Mouse (Mus musculus): ENCODE measurements around the gene Srrm3. TPM values are rescaled to one million over a fixed set of nuclear protein-coding genes. Genes with fewer than 3 reads are reported as not detected.

Gene Srrm3
- polyA plus RNA-seq, 1 experiment from 2014 or later = 59.8 TPM

- Histone ChIP-seq H3K4me1 (ENCODE audit: control insufficient read depth, insufficient read depth, low read length) (peaks cover 44% of the 10 kb centered on the region), H3K27me3 (ENCODE audit: control insufficient read depth, insufficient read depth, low read length) (peaks cover 4% of the 10 kb centered on the region), H3K4me2 (ENCODE audit: low read length) (peak overlapping the region; percentile 46), H3K36me3 (ENCODE audit: control insufficient read depth, insufficient read depth, low read length) (peaks cover 20% of the 10 kb centered on the region), H3K27ac (replicated peaks; ENCODE audit: low read depth, low read length) (peak overlapping the region; percentile 94), H3K9ac (replicated peaks; ENCODE audit: low read length) (peak overlapping the region; percentile 43), H3K4me3 (replicated peaks; ENCODE audit: low read depth, low read length) (peak overlapping the region; percentile 12; the same call in 1 of the 2 replicates), H3K9me3 (ENCODE audit: control insufficient read depth, low read length) (0 out of 2 replicates have a peak, but pooled peaks cover 3% of the 10 kb centered on the region)
- ATAC-seq (ENCODE audit: low FRiP score, low TSS enrichment) (peak; percentile 90), DNase-seq (peak; percentile 93)
- under 1% methylated on average over 15 of the region's 15 CpGs for WGBS
These were observed 44.3 kb downstream of the Srrm3 start for GRCm38 (mm10) chr5:135851024-135851423.

GRCm38 (mm10) chr5:135851481-135851880, 44.8 kb downstream of the Srrm3 start:
- DNase-seq (no peak), ATAC-seq (ENCODE audit: low FRiP score, low TSS enrichment) (peak; percentile 0; the same call in 1 of the 2 replicates)
- Histone ChIP-seq H3K36me3 (ENCODE audit: control insufficient read depth, insufficient read depth, low read length) (peaks cover 20% of the 10 kb centered on the region), H3K4me1 (ENCODE audit: control insufficient read depth, insufficient read depth, low read length) (peaks cover 44% of the 10 kb centered on the region), H3K27me3 (ENCODE audit: control insufficient read depth, insufficient read depth, low read length) (peaks cover 9% of the 10 kb centered on the region), H3K4me2 (ENCODE audit: low read length) (peak overlapping the region; percentile 46), H3K4me3 (replicated peaks; ENCODE audit: low read depth, low read length) (no peak overlapping the region), H3K9me3 (ENCODE audit: control insufficient read depth, low read length) (0 out of 2 replicates have a peak, but pooled peaks cover 3% of the 10 kb centered on the region), H3K27ac (replicated peaks; ENCODE audit: low read depth, low read length) (peak overlapping the region; percentile 94), H3K9ac (replicated peaks; ENCODE audit: low read length) (0 out of 2 replicates have a peak overlapping the region, but pooled peaks have one; percentile 9)
- WGBS = 9% methylated on average over 14 of the region's 14 CpGs

- ATAC-seq (ENCODE audit: low FRiP score, low TSS enrichment) = no peak
- Histone ChIP-seq H3K4me3 (replicated peaks; ENCODE audit: low read depth, low read length) (peak overlapping the region; percentile 17; the same call in 1 of the 2 replicates), H3K36me3 (ENCODE audit: control insufficient read depth, insufficient read depth, low read length) (peaks cover 23% of the 10 kb centered on the region), H3K9me3 (ENCODE audit: control insufficient read depth, low read length) (no peaks in the 10 kb centered on the region), H3K27ac (replicated peaks; ENCODE audit: low read depth, low read length) (peak overlapping the region; percentile 94), H3K9ac (replicated peaks; ENCODE audit: low read length) (peak overlapping the region; percentile 29; the same call in 1 of the 2 replicates), H3K4me2 (ENCODE audit: low read length) (peak overlapping the region; percentile 46), H3K27me3 (ENCODE audit: control insufficient read depth, insufficient read depth, low read length) (peaks cover 18% of the 10 kb centered on the region), H3K4me1 (ENCODE audit: control insufficient read depth, insufficient read depth, low read length) (peaks cover 50% of the 10 kb centered on the region)
- WGBS = 7% methylated on average over 10 of the region's 10 CpGs
- DNase-seq = no peak
These were observed 45.7 kb downstream of the Srrm3 start for GRCm38 (mm10) chr5:135852421-135852820.

- Histone ChIP-seq H3K4me3 (replicated peaks; ENCODE audit: low read depth, low read length) (no peak overlapping the region), H3K4me2 (ENCODE audit: low read length) (no peak overlapping the region), H3K36me3 (ENCODE audit: control insufficient read depth, insufficient read depth, low read length) (peaks cover 34% of the 10 kb centered on the region), H3K27ac (replicated peaks; ENCODE audit: low read depth, low read length) (0 out of 2 replicates have a peak overlapping the region, but pooled peaks have one; percentile 45), H3K9ac (replicated peaks; ENCODE audit: low read length) (no peak overlapping the region), H3K27me3 (ENCODE audit: control insufficient read depth, insufficient read depth, low read length) (peaks cover 24% of the 10 kb centered on the region), H3K4me1 (ENCODE audit: control insufficient read depth, insufficient read depth, low read length) (peaks cover 50% of the 10 kb centered on the region), H3K9me3 (ENCODE audit: control insufficient read depth, low read length) (no peaks in the 10 kb centered on the region)
- 52% methylated on average over 7 of the region's 7 CpGs for WGBS
- no peak for DNase-seq
- ATAC-seq (ENCODE audit: low FRiP score, low TSS enrichment) = no peak
These were observed 47.0 kb downstream of the Srrm3 start for GRCm38 (mm10) chr5:135853731-135854130.

- WGBS = under 1% methylated on average over 4 of the region's 4 CpGs
- peak; percentile 90 for DNase-seq
- H3K9ac ChIP-seq (replicated peaks; ENCODE audit: low read length) = no peak overlapping the region
- H3K36me3 ChIP-seq (ENCODE audit: control insufficient read depth, insufficient read depth, low read length) = peaks cover 34% of the 10 kb centered on the region
- H3K27me3 ChIP-seq (ENCODE audit: control insufficient read depth, insufficient read depth, low read length) = peaks cover 24% of the 10 kb centered on the region
- peak overlapping the region; percentile 61; the same call in 1 of the 2 replicates for H3K27ac ChIP-seq (replicated peaks; ENCODE audit: low read depth, low read length)
- no peaks in the 10 kb centered on the region for H3K9me3 ChIP-seq (ENCODE audit: control insufficient read depth, low read length)
- no peak overlapping the region for H3K4me3 ChIP-seq (replicated peaks; ENCODE audit: low read depth, low read length)
- no peak for ATAC-seq (ENCODE audit: low FRiP score, low TSS enrichment)
- H3K4me2 ChIP-seq (ENCODE audit: low read length) = no peak overlapping the region
- peaks cover 36% of the 10 kb centered on the region for H3K4me1 ChIP-seq (ENCODE audit: control insufficient read depth, insufficient read depth, low read length)
These were observed 48.5 kb downstream of the Srrm3 start for GRCm38 (mm10) chr5:135855156-135855555.

- peaks cover 16% of the 10 kb centered on the region; the same call in 1 of the 2 replicates for H3K36me3 ChIP-seq (ENCODE audit: control insufficient read depth, insufficient read depth, low read length)
- no peak overlapping the region for H3K4me3 ChIP-seq (replicated peaks; ENCODE audit: low read depth, low read length)
- ATAC-seq (ENCODE audit: low FRiP score, low TSS enrichment) = no peak
- peaks cover 20% of the 10 kb centered on the region for H3K4me1 ChIP-seq (ENCODE audit: control insufficient read depth, insufficient read depth, low read length)
- H3K4me2 ChIP-seq (ENCODE audit: low read length) = no peak overlapping the region
- H3K27ac ChIP-seq (replicated peaks; ENCODE audit: low read depth, low read length) = no peak overlapping the region
- H3K27me3 ChIP-seq (ENCODE audit: control insufficient read depth, insufficient read depth, low read length) = peaks cover 18% of the 10 kb centered on the region; the same call in 1 of the 2 replicates
- no peaks in the 10 kb centered on the region for H3K9me3 ChIP-seq (ENCODE audit: control insufficient read depth, low read length)
- WGBS = 51% methylated on average over 8 of the region's 8 CpGs
- H3K9ac ChIP-seq (replicated peaks; ENCODE audit: low read length) = no peak overlapping the region
- no peak for DNase-seq
These were observed 60.0 kb downstream of the Srrm3 start for GRCm38 (mm10) chr5:135866662-135867061.

GRCm38 (mm10) chr5:135867637-135868593, 61.2 kb downstream of the Srrm3 start:
- Histone ChIP-seq H3K36me3 (ENCODE audit: control insufficient read depth, insufficient read depth, low read length) (peaks cover 16% of the 10 kb centered on the region; the same call in 1 of the 2 replicates), H3K9me3 (ENCODE audit: control insufficient read depth, low read length) (no peaks in the 10 kb centered on the region), H3K4me2 (ENCODE audit: low read length) (peak overlapping the region; percentile 81), H3K27me3 (ENCODE audit: control insufficient read depth, insufficient read depth, low read length) (peaks cover 18% of the 10 kb centered on the region; the same call in 1 of the 2 replicates), H3K27ac (replicated peaks; ENCODE audit: low read depth, low read length) (peak overlapping the region; percentile 77), H3K4me3 (replicated peaks; ENCODE audit: low read depth, low read length) (peak overlapping the region; percentile 41), H3K9ac (replicated peaks; ENCODE audit: low read length) (peak overlapping the region; percentile 62), H3K4me1 (ENCODE audit: control insufficient read depth, insufficient read depth, low read length) (peaks cover 21% of the 10 kb centered on the region)
- WGBS = under 1% methylated on average over 85 of the region's 89 CpGs
- DNase-seq (peak; percentile 72), ATAC-seq (ENCODE audit: low FRiP score, low TSS enrichment) (peak; percentile 63; the same call in 1 of the 2 replicates)

- H3K4me2 ChIP-seq (ENCODE audit: low read length) = peak overlapping the region; percentile 81
- peak; percentile 54 for DNase-seq
- ATAC-seq (ENCODE audit: low FRiP score, low TSS enrichment) = no peak
- H3K4me1 ChIP-seq (ENCODE audit: control insufficient read depth, insufficient read depth, low read length) = peaks cover 25% of the 10 kb centered on the region
- no peak overlapping the region for H3K27ac ChIP-seq (replicated peaks; ENCODE audit: low read depth, low read length)
- peak overlapping the region; percentile 41 for H3K4me3 ChIP-seq (replicated peaks; ENCODE audit: low read depth, low read length)
- peaks cover 20% of the 10 kb centered on the region; the same call in 1 of the 2 replicates for H3K36me3 ChIP-seq (ENCODE audit: control insufficient read depth, insufficient read depth, low read length)
- peaks cover 18% of the 10 kb centered on the region; the same call in 1 of the 2 replicates for H3K27me3 ChIP-seq (ENCODE audit: control insufficient read depth, insufficient read depth, low read length)
- H3K9ac ChIP-seq (replicated peaks; ENCODE audit: low read length) = peak overlapping the region; percentile 62
- WGBS = 4% methylated on average over 27 of the region's 27 CpGs
- H3K9me3 ChIP-seq (ENCODE audit: control insufficient read depth, low read length) = no peaks in the 10 kb centered on the region
These were observed 62.0 kb downstream of the Srrm3 start for GRCm38 (mm10) chr5:135868653-135869052.
